Mouse (Mus musculus) heart, postnatal 4 days (tissue): Measurements from ENCODE around the gene Colgalt1. TPM values are rescaled to one million over a fixed set of nuclear protein-coding genes. Genes with fewer than 3 reads are reported as not detected.

Experiments used
- DNase-seq: peaks from one replicate; pipeline ENCODE4 v3.0.0; 2021
- total RNA-seq, 2 experiments: library from RNA; stranded (reverse); gene quantifications; 2 replicates each; pipeline ENCODE4 v1.2.3; 2021

Gene Colgalt1
- total RNA-seq, 2 experiments from 2014 or later = 48.0 to 50.3 TPM

GRCm38 (mm10) chr8:71628396-71629095 is 17.7 kb downstream of the Colgalt1 start:
- no peak for DNase-seq

DNA sequence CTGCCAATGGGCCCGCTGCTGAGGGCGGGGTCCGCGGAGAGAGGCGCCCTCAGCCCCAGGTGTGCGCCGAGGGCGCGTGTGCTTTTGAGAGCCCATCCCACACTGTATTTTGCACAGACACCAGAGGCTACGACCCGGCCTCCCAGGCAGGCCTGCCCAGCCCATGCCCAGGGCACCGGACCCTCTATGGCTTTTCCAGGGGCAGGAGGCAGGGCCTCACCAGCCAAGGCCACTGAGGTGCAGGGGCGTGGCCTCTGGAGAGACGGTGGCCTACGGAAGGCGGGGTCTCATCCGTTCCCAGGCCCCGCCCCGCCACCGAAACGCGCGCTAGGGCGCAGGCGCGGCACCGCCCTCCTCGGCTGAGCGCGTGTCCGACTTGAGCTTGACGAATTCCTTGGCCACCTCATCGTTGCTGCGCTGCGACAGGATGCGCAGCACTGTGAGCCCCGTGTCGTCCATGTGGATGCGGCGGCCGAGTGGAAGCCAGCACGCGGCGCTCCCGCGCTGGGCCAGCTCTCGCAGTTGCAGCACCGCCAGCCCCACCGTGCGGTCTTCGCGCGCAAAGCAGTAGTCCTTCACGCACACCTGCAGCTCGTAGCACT is 18.4 kb downstream of the Colgalt1 start:
- DNase-seq = peak; percentile 94

- DNase-seq = peak; percentile 50
These were observed 19.0 kb downstream of the Colgalt1 start for GRCm38 (mm10) chr8:71629781-71630212.

DNA sequence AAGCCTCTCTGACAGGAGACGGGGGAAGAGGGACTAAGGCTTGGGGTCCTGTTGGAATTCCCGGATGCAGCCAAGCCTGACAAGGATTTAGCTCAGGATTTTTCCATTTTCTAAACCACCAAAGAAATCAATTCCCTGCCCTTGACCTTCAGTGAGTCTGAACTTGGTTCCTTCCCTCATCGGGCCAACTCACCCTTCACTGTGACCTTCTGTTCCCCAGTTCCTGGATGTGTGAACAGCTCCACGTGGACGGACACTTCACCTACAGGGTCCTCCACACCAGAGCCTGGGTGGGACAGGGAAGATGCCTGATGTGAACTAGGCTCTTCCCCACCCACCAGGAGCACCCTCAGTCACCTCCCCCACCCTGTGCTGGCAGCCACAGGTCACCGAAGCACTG is 20.0 kb downstream of the Colgalt1 start:
- DNase-seq = no peak

DNA sequence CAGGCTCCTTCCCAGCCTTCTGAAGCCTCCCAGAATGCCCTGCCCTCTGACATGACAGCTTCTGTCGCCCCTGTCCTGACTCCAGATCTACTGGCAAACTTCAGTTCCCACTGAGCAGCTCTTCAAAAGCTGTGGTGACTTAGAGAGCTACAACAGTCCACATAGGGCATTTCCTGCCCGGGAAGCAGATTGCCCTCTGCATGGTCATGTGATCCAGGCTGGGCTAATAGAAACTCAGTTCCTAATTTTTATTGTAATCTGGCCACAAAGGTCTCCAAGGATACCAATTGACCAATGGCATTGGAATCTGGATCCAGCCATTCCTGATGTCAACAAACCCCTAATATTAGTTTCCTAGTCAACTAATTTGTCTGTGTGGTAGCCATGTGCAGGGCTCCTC is 21.1 kb downstream of the Colgalt1 start:
- DNase-seq = no peak

DNA sequence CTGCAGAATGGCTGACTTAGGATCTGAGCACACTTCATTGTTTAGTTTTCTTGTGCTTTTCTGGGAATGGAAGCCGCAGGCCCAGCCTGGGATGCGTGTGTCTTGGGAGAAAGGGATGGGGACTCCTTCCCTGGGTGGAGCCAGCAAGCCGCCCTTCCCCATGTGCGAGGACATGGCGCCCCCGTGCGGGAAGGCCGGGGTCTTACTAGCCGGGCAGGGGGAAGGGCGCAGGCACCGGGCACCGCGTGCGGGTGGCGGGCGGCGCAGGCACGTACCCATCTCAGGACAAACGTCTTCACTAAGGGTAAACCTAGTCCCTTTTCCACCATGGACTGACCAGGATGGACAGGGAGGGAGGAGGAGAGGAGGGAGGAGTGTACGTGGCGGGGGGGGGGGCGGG is 22.4 kb downstream of the Colgalt1 start:
- DNase-seq = peak; percentile 66

DNA sequence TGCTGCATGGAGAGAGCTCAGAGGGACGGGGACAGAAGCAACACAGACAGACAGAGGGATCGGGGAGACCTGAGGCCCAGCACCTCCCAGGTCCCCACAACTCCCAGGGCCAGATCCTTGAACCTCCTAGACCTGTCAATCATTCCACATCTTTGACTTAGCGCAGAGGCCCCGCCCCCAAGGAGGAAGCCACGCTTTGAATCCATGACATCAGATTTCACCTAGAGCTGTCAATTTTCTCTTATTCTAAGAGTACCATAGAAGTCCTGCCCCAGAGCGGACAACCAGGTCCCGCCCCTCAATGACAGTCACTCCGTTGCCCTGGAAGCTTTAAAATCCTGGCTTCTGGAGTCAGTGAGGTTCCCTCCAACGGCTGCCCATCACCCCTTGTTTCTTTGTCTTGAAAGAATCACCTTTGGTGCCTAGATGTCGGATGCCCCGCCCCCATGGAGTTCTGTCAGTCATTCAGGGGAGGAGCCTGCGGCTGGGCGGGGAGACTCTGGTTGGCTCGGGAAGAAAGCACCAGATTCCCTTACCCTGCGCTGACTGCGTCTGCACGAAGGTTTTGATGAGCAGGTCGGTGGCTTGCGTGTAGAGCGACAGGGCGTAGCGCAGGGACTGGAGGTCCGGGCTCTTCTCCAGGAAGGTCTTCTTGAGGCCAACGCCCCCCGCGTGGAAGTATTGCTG is 23.3 kb downstream of the Colgalt1 start:
- DNase-seq = peak; percentile 52

DNA sequence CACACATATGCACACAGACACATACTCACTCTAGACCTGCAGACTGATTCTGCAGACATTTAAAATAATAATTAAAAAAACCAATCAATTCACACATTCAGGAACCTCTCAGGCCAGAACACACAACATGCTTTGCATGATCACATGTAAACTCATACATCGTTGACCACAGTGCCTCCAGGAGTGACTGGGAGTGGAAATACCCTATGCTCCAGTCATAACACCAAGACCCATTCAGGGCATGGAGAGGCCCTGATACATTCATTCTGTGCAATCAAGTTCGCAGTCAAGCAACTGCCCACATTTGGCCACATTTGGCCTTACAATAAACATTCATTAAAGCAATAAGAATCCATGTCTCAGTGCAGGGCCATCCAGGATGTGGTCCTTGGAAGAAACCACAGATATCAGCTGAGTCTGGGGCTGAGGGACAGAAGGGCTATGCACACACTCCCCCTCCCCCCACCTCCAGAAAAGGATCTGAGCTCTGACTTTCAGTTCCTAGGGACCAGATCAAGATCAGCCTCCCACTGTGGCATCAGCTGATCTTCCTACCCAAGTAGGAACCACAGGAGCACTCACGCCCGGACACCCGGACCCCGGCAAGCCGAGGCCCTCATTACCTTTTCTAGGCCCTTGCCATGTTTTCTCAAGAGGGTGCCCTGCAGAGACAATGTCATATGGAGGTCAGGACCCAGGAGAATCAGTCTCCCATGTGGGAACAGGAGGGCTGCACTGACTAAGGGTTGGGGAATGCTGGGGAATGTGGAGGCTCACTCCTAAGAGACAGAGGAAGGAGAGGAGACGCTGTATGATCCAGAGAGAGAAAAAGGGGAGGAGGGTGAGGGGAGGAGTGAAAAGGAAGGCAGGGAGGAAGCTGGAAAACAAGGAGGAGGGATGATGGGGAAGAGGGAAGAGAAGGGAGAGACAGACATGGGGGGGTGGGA is 26.6 kb downstream of the Colgalt1 start:
- DNase-seq = no peak

GRCm38 (mm10) chr8:71638321-71638720 is 27.5 kb downstream of the Colgalt1 start:
- DNase-seq = no peak

DNA sequence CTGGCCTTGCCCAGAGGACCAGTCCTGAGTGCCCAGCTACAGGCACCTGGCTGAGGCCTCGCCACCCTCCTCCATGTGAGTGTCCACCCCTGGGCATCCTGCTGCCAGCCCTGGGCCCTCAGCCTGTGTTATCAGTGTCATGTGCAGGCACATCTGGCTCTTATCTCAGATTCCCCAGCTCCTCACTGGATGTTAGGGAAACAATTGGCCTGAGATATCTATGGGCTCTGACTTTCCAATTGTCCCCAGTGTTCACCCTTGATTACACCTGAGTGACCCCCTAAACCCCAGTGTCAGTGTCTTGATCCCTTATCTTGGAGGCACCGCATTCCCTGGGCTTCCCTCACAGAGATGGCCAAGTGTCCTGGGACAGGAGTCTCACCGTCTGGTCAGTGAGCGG is 28.5 kb downstream of the Colgalt1 start:
- DNase-seq = no peak

DNA sequence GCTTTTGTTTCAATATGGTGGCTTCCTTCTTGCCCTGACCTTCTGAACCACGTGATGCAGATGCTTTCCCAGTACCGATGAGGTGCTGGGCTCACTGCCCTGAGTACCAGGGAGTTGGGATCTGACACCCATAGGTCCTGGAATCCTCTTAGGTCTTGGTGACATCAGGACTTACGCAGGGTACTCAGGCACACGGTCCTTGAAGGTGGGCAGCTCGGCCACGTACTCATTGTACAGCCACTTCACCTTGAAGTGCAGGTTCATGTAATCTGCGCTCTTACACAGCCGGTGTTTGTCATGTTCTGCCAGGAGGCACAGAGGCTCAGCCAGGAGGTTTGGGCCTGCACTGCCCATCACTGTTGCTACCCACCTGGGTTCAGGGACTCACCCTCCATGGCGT is 34.7 kb downstream of the Colgalt1 start:
- no peak for DNase-seq

DNA sequence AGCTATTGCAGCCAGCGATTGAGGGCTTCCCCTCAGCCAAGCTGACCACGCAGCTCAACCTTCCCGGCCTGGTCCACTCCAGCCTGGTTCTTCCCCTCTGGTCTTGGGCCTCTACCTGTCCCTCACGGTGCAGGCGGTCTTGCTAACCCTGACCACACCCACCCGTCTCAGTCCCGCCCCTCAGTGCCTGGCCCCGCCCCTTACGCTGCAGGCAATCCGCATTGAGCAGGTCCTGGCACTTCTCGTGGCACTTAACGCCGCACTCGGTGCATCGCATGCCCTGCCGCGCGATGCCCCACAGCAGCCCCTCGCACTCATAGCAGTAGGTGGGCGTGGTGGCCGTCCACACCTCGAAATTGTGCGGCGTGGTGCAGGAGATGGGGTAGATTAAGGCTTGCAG is 43.8 kb downstream of the Colgalt1 start:
- DNase-seq = no peak

GRCm38 (mm10) chr8:71657816-71658215 is 47.0 kb downstream of the Colgalt1 start:
- DNase-seq = no peak

DNA sequence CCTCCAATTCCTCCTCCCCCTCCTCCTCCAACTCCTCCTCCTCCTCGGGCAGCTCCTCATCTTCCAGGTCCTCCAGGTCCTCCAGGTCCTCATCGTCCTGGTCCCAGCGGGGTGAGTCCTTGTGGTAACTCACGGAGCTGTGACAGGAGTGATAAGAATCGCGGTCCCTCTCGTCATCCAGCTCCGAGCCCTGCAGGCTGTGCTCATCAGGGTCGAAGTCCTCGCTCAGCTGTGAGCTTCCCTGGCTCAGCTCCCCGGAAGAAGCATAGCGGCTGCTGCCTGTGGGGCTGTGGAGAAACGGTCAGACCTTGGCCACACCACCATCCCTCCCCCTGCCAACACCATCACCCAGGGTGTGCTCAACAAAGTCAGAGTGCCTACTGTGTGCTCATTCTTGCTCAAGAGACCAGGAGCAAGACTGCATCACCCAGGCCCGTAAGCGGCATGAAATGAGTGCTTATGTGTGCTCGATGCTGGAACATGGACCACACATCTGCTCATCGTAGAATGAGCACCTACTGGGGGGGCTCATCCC is 47.8 kb downstream of the Colgalt1 start:
- DNase-seq = no peak

DNA sequence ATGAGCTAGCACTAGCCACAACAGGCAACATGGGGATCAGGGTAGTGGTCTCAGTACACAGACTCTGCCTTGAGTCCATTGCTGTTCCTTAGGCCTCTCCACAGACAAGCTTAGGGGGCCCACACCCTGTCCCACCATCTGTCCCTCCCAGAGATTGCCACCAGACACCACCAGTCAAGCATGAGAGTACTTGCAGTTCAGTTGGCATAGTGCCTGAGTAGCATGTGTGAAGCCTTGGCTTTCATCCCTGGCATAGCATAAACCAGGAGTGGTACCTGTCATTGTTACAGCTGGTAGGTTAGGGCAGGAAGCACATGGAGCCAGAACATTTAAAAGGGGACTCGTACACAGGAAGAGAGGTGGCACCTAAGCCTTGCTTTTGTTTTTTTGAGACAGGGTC is 49.0 kb downstream of the Colgalt1 start:
- DNase-seq = no peak

- DNase-seq = peak; percentile 92
These were observed 49.7 kb downstream of the Colgalt1 start for GRCm38 (mm10) chr8:71660325-71661120.

DNA sequence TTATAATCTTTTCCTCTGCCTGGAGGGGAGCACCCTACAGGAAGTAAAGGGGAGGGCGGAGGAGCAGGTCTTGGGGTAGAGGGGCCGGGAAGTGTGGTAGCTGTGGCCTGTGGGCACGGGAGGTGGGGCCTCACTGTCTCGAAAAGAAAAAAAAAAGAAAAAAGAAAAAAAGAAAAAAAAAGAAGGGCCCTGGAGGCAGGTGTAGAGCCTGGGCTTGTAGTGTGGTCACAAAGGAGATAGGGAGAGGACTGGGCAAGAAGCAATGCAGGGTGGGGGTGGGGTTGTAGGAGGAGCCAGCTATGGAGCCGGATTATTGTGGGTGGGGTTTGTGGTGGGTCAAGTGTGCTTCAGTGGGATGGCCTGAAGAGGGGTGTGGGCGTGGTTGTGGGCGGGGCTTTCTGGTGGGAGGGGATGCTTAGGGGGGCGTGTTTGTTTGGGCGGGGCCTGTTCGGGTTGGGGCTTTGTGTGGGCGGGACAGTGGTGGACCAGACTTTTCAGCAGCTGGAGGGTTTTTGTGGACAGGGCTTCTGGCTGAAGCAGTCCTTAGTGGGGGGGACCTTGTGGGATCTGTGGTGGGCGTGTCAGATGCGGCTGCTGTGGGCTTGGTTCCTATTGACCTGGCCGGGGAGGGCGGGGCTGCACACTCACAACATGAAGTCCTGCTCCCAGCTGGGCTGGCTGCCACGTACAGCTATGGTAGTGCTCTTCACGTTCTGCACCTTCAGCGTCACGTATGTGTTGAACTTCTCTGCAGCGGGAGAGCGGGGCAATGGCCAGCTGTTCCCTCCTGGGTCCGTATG is 54.7 kb downstream of the Colgalt1 start:
- DNase-seq = peak; percentile 82

DNA sequence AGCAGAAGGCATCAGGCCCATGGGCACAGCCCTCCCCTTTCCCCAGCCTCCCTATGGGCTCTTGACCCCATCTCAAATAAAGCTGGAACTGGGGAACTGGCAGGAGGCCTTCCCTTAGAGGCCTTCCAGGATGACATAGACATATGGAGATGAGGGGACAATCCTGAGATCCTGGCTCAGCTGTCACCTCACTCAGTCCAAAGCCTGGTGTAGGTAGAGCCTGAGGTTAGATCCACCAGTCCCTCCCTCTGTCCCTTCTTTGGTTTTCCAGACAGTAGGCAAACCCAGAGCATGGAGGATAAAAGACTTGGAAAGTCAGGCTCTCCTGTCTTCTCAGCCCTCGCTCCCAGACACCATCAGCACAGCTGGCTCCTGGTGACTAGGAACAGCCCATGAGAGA is 56.1 kb downstream of the Colgalt1 start:
- DNase-seq = no peak

GRCm38 (mm10) chr8:71667256-71667655 is 56.5 kb downstream of the Colgalt1 start:
- no peak for DNase-seq

GRCm38 (mm10) chr8:71668220-71668975 is 57.6 kb downstream of the Colgalt1 start:
- peak; percentile 80 for DNase-seq
